Mouse (Mus musculus): ENCODE measurements at regions not wholly inside any gene's neighbourhood (a gene's known extent, or its start where the extent isn't known, plus 50 kb on each side); places are given as distances from the start of the nearest gene placed in this dataset.
A peak's percentile ranks its signal among the peaks of the same experiment; 100 is the strongest.

DNA sequence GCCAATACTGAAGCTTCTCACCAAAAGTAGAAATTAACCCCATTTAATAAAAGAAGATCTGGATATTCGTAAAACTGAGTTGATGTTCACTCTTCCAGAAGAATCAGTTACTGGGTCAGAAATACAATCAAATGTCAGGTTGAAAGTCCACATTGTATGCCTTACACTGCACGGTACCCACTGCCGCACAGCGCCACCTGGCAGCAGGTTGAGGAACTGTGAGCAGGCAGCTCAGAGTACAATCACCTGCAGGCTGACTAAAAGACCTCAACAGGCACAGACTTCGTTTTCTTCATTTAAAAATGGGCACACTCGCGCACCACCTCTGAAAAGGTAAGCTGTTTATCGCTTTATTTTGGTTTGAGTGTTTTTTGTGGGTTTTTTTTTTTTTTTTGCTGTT lies 341.8 kb upstream of the Mms22l start:
- peak; percentile 12 for DNase-seq (ENCODE audit: low spot score)

DNA sequence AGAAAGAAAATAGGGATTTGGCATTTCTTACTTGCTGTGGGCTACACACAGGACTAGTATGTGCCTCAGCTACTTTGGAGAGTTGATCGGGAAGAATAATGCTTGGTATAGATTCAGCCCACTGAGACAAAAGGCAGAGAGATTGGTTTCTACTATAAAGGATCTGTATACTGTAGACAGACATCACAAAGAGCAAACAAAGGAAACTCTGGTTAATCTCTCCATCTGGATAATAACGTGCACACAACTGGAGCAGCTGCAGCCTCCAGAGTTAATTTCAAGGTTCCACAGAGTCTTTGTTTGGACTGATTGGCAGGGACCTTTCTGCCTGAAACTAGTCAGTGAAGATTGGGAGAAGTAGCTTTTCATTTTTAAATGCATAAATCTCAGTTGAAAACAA lies 322.5 kb upstream of the Mms22l start:
- no peak for DNase-seq (ENCODE audit: low spot score)

DNA sequence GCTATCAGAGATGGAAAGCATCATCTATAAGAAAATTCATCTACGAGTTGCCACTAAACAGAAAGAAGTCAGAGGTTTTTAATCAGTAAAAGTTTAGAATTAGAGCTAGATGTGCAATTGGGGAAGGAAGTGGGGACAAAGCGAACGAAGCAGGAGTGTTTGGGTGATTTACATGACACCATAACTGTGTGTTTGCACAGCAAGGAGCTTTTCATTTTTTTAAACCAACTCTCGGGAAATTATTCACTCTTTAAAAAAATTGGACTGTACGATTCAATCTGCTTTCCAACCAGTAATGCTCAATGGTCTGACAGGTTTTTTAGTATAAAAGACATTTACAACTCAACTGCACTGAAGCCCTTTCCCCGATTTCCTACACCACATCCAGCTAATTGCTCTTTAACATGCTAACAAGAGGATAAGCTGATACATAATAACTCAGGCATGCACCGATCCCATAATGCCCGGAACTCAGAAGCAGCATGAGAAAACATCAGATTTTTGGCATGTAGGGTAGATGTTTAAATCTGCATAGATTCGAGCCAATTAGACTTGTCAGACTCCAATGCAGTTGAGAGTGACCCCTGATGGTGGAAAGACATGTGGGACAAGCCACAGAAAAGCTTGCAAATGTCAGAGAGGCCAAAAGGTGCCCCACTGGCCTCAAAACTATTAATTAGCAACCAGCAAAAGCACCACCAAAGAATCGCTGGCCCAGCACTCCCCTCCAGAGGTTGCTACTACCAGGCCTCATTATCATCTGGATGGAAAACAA lies 282.8 kb upstream of the Mms22l start:
- DNase-seq (ENCODE audit: low spot score), result no peak

DNA sequence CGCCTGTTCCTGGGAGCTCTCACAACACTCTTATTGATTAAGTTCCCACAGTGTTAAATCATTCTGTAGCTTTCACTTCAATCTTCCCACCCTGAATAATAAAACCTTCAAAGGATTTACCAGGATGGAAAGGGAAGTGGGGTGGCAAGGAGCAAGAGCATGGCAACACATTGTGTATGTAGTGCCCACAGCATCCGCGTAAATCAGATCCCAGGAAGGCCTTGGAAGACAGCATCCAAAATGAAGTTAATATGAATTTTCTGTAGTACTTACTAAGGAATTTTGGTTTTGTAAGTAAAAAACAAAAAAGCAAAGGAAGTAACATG lies 282.3 kb upstream of the Mms22l start:
- DNase-seq (ENCODE audit: low spot score), result no peak

DNA sequence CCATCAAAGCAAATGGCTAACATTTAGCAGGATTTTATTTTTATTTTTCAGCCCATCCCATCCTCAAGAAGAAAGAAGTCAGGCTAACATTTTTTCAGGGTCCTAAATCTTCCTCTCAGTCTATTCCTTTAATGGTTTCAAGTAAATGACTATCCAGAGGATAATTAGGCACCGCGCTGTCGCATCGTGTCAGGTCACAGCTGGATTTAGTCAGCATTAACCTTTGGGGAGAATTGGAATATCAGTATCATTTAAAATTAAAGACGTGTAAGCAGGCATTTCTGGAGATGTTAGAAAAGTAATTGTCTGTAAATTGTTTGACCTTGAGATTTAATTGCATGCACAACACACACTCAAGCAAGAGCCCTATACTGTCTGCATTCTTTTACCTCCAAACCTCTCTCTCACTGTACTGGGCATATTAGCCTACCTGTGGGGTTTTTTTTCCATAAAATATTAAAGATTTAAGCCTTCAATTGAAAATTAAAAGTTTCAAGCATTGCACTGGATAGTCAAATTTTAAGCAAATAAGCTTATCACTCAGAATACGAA lies 277.8 kb upstream of the Mms22l start:
- no peak for DNase-seq (ENCODE audit: low spot score)

DNA sequence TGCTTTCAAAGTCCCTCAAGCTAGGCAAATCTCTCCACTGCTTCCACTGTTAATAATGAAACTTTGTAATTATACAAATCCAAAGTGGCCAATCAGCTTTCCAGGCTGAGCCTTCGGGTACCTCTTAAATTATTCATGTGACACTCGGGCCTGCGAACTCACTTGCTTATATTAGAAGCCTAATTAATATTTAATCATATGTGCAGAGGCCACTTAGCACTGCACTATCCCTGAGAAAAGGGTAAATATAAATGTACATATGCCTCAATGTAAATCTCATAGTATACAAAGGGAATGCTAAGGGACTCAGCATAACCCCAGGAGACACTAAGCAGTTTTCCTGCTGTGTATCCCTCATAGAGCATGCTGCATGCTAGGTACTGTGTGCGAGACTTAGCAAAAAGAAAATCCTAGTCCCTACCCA lies 277.2 kb upstream of the Mms22l start:
- DNase-seq (ENCODE audit: low spot score), result no peak

DNA sequence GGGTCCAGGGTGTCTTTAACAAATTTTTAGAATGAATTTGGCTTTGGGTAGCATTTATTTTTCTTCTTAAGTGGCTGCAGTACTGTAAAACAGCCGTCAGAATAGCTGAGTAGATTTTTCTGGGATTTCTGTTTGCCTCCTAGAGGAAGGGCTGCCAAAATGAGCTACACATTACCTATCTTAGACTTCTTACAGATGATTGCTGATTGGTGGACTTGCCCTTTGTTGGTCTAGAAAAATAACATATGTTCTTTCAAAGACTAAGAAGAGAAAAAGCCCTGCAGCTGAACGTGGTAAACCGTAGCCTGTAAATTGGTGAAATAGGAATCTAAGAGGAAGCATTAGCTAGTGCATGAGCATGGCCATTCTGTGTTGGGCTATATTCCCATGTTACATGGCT lies 276.7 kb upstream of the Mms22l start:
- DNase-seq (ENCODE audit: low spot score), result no peak

DNA sequence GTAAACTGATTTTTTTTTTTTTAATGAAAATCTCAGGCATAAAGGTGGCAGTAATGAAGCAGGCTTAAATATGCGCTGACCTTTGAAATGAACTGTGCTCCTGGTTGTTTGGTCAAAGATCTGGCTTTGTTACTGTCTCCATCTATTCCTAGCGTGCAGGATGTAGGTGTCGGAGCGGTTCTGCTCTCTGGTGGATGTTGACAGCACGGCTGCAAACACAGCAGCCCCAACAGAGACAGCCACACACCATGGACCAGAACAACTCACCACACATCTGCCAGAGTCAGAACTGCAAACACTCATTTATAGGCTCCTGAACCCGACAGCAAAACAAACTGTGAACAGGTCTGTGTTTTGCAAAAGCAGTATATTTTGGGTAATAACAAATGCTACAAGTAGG lies 251.1 kb upstream of the Mms22l start:
- no peak for DNase-seq (ENCODE audit: low spot score)

DNA sequence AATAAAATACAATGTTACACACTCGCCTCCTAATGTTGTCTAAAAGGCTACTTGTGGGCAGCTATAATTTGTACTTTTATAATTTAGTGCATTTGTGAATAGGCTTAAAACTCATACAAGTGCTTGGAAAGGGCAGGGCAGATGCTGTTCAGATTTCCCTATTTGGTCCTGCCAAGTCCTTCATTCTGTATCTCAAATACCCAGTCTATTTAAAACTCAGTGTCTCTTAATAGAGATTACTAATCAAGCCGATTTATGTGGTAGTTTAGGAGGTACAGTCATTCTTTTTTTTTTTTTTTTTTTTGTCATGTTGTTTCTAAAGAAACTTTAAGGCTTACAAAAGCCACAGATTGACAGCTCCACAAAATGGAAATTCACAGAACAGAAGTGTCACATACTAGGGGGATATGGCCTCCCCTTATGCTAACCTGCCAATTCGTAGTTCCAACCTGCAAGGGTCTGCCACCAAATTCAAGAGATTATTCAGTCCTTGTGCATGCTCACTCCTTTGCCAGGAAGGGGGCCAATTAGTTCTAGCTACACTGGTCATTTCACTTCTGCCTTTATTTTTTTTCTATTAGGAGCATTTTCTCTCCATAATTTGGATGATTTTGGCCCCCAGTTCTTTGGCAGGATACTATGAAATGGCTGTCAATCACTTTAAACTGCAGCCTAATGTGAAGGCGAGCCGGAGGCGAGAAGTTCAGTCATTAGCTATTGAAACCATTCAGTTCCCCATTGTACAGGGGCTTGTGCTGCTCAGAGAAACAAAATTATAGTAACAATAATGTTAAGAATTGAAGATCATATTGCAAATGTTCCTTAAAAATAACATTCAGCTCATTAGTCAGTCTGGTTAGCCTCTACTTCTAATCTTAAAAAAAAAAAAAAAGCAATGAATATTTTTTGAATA lies 247.9 kb upstream of the Mms22l start:
- no peak for DNase-seq (ENCODE audit: low spot score)

DNA sequence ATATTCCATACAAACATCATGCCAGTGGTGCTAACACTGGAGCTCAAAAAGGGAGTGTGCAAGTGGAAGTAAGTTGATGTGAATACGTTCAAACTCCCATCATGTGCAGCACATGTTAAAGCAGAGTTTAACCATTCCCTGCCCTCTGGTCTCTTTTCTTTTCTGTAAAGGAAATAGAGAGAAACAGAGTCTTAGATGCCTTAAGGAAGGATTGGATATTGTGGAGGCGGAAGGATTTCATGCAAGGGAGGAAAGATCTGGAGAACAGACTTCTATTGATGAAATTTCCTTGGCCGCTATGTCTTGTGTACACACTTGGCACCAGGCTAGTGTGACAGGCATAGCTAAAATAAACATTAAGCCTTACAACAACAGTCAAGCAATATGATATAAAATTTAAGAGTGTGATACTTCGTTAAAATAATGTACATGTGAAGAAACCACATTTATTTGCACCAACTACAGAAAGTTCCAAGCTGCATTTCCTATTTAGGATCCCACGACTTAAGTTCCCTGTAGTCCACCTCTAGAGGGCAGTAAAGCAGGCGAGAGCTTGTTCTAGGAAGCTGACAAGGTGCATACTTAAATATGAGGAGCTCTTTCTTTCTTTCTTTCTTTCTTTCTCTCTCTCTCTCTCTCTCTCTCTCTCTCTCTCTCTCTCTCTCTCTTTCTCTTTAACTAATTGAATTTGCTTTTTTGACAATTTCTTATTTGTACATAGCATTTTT lies 246.8 kb upstream of the Mms22l start:
- no peak for DNase-seq (ENCODE audit: low spot score)

DNA sequence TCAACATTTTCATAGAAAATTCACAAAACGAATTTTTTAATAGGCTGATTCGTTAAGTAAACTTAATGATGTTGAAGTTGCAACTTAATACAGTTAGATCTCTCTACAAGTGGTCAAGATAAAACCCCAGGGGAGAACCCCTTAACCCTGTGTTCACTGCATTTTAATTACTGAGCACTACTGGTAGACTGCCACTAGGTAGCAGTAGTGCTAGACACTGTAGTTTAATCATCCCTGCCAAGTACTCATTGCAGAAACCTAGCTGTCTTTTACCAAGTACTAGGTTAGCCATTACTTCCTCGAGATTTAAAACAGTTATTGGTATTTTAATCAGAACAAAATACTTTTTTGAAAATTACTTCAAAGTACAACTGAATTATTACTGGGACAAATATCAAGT lies 218.1 kb upstream of the Mms22l start:
- no peak for DNase-seq (ENCODE audit: low spot score)
